Mouse (Mus musculus) embryonic facial prominence, embryonic 11.5 days (tissue): ENCODE results near the gene Rasgef1a. TPM values are rescaled to one million over a fixed set of nuclear protein-coding genes. Genes with fewer than 3 reads are reported as not detected.

Experiments used
- ATAC-seq: fragments of 200-750 bp; cut with Nextera tagmentation; replicated peaks from 2 replicates; pipeline ENCODE4 v1.8.0; 2017; ENCODE audit warnings: low read depth; ENCODE audit not compliant: insufficient number of reproducible peaks, low FRiP score, low TSS enrichment
- DNase-seq: peaks from one replicate; pipeline ENCODE4 v3.0.0-alpha.2; 2015; ENCODE audit warnings: low spot score
- H3K27ac ChIP-seq: fragments of 300-500 bp; sonication (generic); replicated peaks from 2 replicates; pipeline ENCODE4 v1.5.1; 2014; ENCODE audit warnings: mild to moderate bottlenecking, low read depth, low read length, control low read depth
- H3K27me3 ChIP-seq: fragments of 300-500 bp; sonication (generic); 2 replicates; pipeline ENCODE4 v1.6.1; 2014; ENCODE audit warnings: mild to moderate bottlenecking, low read length, moderate library complexity, mixed read lengths; ENCODE audit not compliant: control insufficient read depth, insufficient read depth
- H3K36me3 ChIP-seq: fragments of 300-500 bp; sonication (generic); replicated peaks from 2 replicates; pipeline ENCODE4 v1.6.1; 2014; ENCODE audit warnings: low read depth, mild to moderate bottlenecking, low read length, moderate library complexity, mixed read lengths; ENCODE audit not compliant: control insufficient read depth, insufficient read depth
- H3K4me1 ChIP-seq: fragments of 300-500 bp; sonication (generic); 2 replicates; pipeline ENCODE4 v1.6.1; 2014; ENCODE audit warnings: low read length, mixed read lengths; ENCODE audit not compliant: control insufficient read depth, insufficient read depth
- H3K4me2 ChIP-seq: fragments of 300-500 bp; sonication (generic); 2 replicates; pipeline ENCODE4 v1.6.1; 2014; ENCODE audit warnings: low read depth, mild to moderate bottlenecking, control low read depth, low read length, moderate library complexity
- H3K4me3 ChIP-seq: fragments of 300-500 bp; sonication (generic); 2 replicates; pipeline ENCODE4 v1.5.1; 2014; ENCODE audit warnings: low read depth, low read length, control low read depth
- H3K9ac ChIP-seq: fragments of 300-500 bp; sonication (generic); replicated peaks from 2 replicates; pipeline ENCODE4 v1.6.1; 2014; ENCODE audit warnings: mild to moderate bottlenecking, control low read depth, low read length
- H3K9me3 ChIP-seq: fragments of 300-500 bp; sonication (generic); replicated peaks from 2 replicates; pipeline ENCODE4 v1.6.1; 2016; ENCODE audit warnings: mild to moderate bottlenecking, low read length, inconsistent platforms, mixed read lengths; ENCODE audit not compliant: control insufficient read depth
- WGBS: fragments of 180-500 bp; shearing (Covaris S2); extraction: QIAGEN DNeasy Blood & Tissue Kit; methylation state at CpG from one replicate; pipeline ENCODE4 v1.1.7; 2014; 5-methylcytosine and 5-hydroxymethylcytosine counted together
- polyA plus RNA-seq: library from polyadenylated mRNA; unstranded; fragments of >200 nt; fragmentation: Nextera tagmentation; extraction: Ambion mirVana; gene quantifications from 2 replicates; pipeline ENCODE4 v1.2.1, GENCODE M21; 2014

Gene Rasgef1a
- polyA plus RNA-seq, 1 experiment from 2014 or later, result 0.24 TPM

GRCm38 (mm10) chr6:117995168-117995567 is 16.1 kb upstream of the Rasgef1a start:
- H3K36me3 ChIP-seq, result no peaks in the 10 kb centered on the region
- no peaks in the 10 kb centered on the region for H3K27me3 ChIP-seq
- no peaks in the 10 kb centered on the region for H3K4me1 ChIP-seq
- no peak overlapping the region for H3K9ac ChIP-seq
- ATAC-seq (no peak), DNase-seq (peak; percentile 11)
- no peak overlapping the region for H3K4me3 ChIP-seq
- WGBS, result 45% methylated on average over 9 of the region's 9 CpGs
- no peak overlapping the region for H3K27ac ChIP-seq
- H3K9me3 ChIP-seq, result no peaks in the 10 kb centered on the region
- H3K4me2 ChIP-seq, result no peak overlapping the region

- Histone ChIP-seq H3K4me2 (no peak overlapping the region), H3K9ac (no peak overlapping the region), H3K27ac (no peak overlapping the region), H3K4me3 (no peak overlapping the region), H3K9me3 (no peaks in the 10 kb centered on the region), H3K27me3 (no peaks in the 10 kb centered on the region), H3K4me1 (no peaks in the 10 kb centered on the region), H3K36me3 (no peaks in the 10 kb centered on the region)
- peak; percentile 68 for DNase-seq
- 19% methylated on average over 3 of the region's 3 CpGs for WGBS
- ATAC-seq, result no peak
Measured at GRCm38 (mm10) chr6:118001272-118001671, 10.0 kb upstream of the Rasgef1a start.

- H3K27ac ChIP-seq, result no peak overlapping the region
- no peak for ATAC-seq
- H3K4me2 ChIP-seq, result no peak overlapping the region
- peaks cover 22% of the 10 kb centered on the region for H3K27me3 ChIP-seq
- peak; percentile 14 for DNase-seq
- H3K9ac ChIP-seq, result no peak overlapping the region
- no peaks in the 10 kb centered on the region for H3K36me3 ChIP-seq
- 56% methylated on average over 5 of the region's 5 CpGs for WGBS
- no peak overlapping the region for H3K4me3 ChIP-seq
- no peaks in the 10 kb centered on the region for H3K9me3 ChIP-seq
- H3K4me1 ChIP-seq, result no peaks in the 10 kb centered on the region
Measured at GRCm38 (mm10) chr6:118007302-118007701, 3.9 kb upstream of the Rasgef1a start.

GRCm38 (mm10) chr6:118007843-118008539 is 3.2 kb upstream of the Rasgef1a start:
- H3K9ac ChIP-seq, result no peak overlapping the region
- H3K27me3 ChIP-seq, result peaks cover 27% of the 10 kb centered on the region
- no peaks in the 10 kb centered on the region for H3K4me1 ChIP-seq
- no peak for ATAC-seq
- no peaks in the 10 kb centered on the region for H3K36me3 ChIP-seq
- no peak overlapping the region for H3K4me3 ChIP-seq
- H3K27ac ChIP-seq, result no peak overlapping the region
- DNase-seq, result no peak
- no peak overlapping the region for H3K4me2 ChIP-seq
- H3K9me3 ChIP-seq, result no peaks in the 10 kb centered on the region
- 72% methylated on average over 4 of the region's 4 CpGs for WGBS

- Histone ChIP-seq H3K4me2 (no peak overlapping the region), H3K36me3 (no peaks in the 10 kb centered on the region), H3K27me3 (peaks cover 31% of the 10 kb centered on the region), H3K4me3 (no peak overlapping the region), H3K4me1 (no peaks in the 10 kb centered on the region), H3K27ac (no peak overlapping the region), H3K9ac (no peak overlapping the region), H3K9me3 (no peaks in the 10 kb centered on the region)
- no peak for ATAC-seq
- DNase-seq, result no peak
- WGBS, result 75% methylated on average over 3 of the region's 3 CpGs
Measured at GRCm38 (mm10) chr6:118010256-118010655, 982 bp upstream of the Rasgef1a start.

GRCm38 (mm10) chr6:118011616-118012316 is 528 bp downstream of the Rasgef1a start:
- no peak for ATAC-seq
- 0 out of 2 replicates have a peak overlapping the region, but pooled peaks have one; percentile 18 for H3K9ac ChIP-seq
- 14% methylated on average over 31 of the region's 38 CpGs for WGBS
- no peaks in the 10 kb centered on the region for H3K9me3 ChIP-seq
- DNase-seq, result no peak
- H3K4me2 ChIP-seq, result peak overlapping the region; percentile 87
- no peak overlapping the region for H3K27ac ChIP-seq
- peak overlapping the region; percentile 40 for H3K4me3 ChIP-seq
- peaks cover 31% of the 10 kb centered on the region for H3K27me3 ChIP-seq
- H3K36me3 ChIP-seq, result no peaks in the 10 kb centered on the region
- H3K4me1 ChIP-seq, result no peaks in the 10 kb centered on the region

- 80% methylated on average over 3 of the region's 3 CpGs for WGBS
- no peak overlapping the region for H3K27ac ChIP-seq
- no peak for DNase-seq
- H3K4me1 ChIP-seq, result no peaks in the 10 kb centered on the region
- no peaks in the 10 kb centered on the region for H3K9me3 ChIP-seq
- no peak for ATAC-seq
- no peak overlapping the region for H3K4me2 ChIP-seq
- no peak overlapping the region for H3K9ac ChIP-seq
- peaks cover 31% of the 10 kb centered on the region for H3K27me3 ChIP-seq
- H3K4me3 ChIP-seq, result no peak overlapping the region
- H3K36me3 ChIP-seq, result no peaks in the 10 kb centered on the region
Measured at GRCm38 (mm10) chr6:118012317-118012700, 1.1 kb downstream of the Rasgef1a start.
